Mouse (Mus musculus) liver, embryonic 15.5 days (tissue): ENCODE results near the gene 1700129C05Rik. TPM values are rescaled to one million over a fixed set of nuclear protein-coding genes. Genes with fewer than 3 reads are reported as not detected.

Source experiments
- ATAC-seq: fragments of 200-750 bp; cut with Nextera tagmentation; 2 replicates; pipeline ENCODE4 v1.8.0; 2017; ENCODE audit warnings: moderate number of reproducible peaks, mild to moderate bottlenecking, moderate library complexity; ENCODE audit not compliant: insufficient read depth
- H3K27ac ChIP-seq: fragments of 300-500 bp; sonication (generic); replicated peaks from 2 replicates; pipeline ENCODE4 v1.5.1; 2015; ENCODE audit warnings: mild to moderate bottlenecking, inconsistent platforms
- H3K27me3 ChIP-seq: fragments of 300-500 bp; sonication (generic); 2 replicates; pipeline ENCODE4 v1.6.1; 2015; ENCODE audit warnings: mild to moderate bottlenecking, inconsistent platforms
- H3K36me3 ChIP-seq: fragments of 300-500 bp; sonication (generic); replicated peaks from 2 replicates; pipeline ENCODE4 v1.6.1; 2015; ENCODE audit warnings: moderate library complexity, mild to moderate bottlenecking, inconsistent platforms
- H3K4me1 ChIP-seq: fragments of 300-500 bp; sonication (generic); replicated peaks from 2 replicates; pipeline ENCODE4 v1.6.1; 2015; ENCODE audit warnings: inconsistent platforms
- H3K4me2 ChIP-seq: fragments of 300-500 bp; sonication (generic); 2 replicates; pipeline ENCODE4 v1.6.1; 2015; ENCODE audit warnings: moderate library complexity, mild to moderate bottlenecking, inconsistent platforms
- H3K4me3 ChIP-seq: fragments of 300-500 bp; sonication (generic); replicated peaks from 2 replicates; pipeline ENCODE4 v1.5.1; 2015; ENCODE audit warnings: mild to moderate bottlenecking, inconsistent platforms
- H3K9ac ChIP-seq: fragments of 300-500 bp; sonication (generic); 2 replicates; pipeline ENCODE4 v1.6.1; 2015; ENCODE audit warnings: moderate library complexity, mild to moderate bottlenecking, inconsistent platforms
- H3K9me3 ChIP-seq: fragments of 300-500 bp; sonication (generic); replicated peaks from 2 replicates; pipeline ENCODE4 v1.6.1; 2016; ENCODE audit warnings: inconsistent platforms
- WGBS: fragments of 180-500 bp; shearing (Covaris S2); methylation state at CpG from one replicate; pipeline ENCODE4 v1.1.7; 2015; ENCODE audit warnings: mixed read lengths; ENCODE audit not compliant: insufficient replicate concordance; 5-methylcytosine and 5-hydroxymethylcytosine counted together
- polyA plus RNA-seq: library from polyadenylated mRNA; unstranded; fragments of >200 nt; fragmentation: Nextera tagmentation; extraction: Ambion mirVana; gene quantifications from 2 replicates; pipeline ENCODE4 v1.2.1, GENCODE M21; 2015

Gene 1700129C05Rik
- not detected in 2 replicates for polyA plus RNA-seq

GRCm38 (mm10) chr14:59142793-59143192 lies at the start of gene 1700129C05Rik:
Gene 1700129C05Rik (minus strand): TSS chr14:59142893.
- Histone ChIP-seq H3K27ac (no peak within 1 kb of the TSS), H3K36me3 (no peaks in the 10 kb centered on the region), H3K4me1 (no peaks in the 10 kb centered on the region), H3K9ac (no peak within 1 kb of the TSS), H3K4me3 (no peak within 1 kb of the TSS), H3K4me2 (no peak within 1 kb of the TSS), H3K9me3 (no peaks in the 10 kb centered on the region), H3K27me3 (no peaks in the 10 kb centered on the region)
- 72% methylated on average over 4 of the region's 4 CpGs for WGBS
- ATAC-seq, result no peak

GRCm38 (mm10) chr14:59186121-59186520 lies 43.4 kb upstream of the 1700129C05Rik start:
- Histone ChIP-seq H3K4me3 (no peak overlapping the region), H3K36me3 (no peaks in the 10 kb centered on the region), H3K9me3 (no peaks in the 10 kb centered on the region), H3K4me2 (no peak overlapping the region), H3K27me3 (no peaks in the 10 kb centered on the region), H3K4me1 (no peaks in the 10 kb centered on the region), H3K27ac (no peak overlapping the region), H3K9ac (no peak overlapping the region)
- ATAC-seq, result no peak
- 74% methylated on average over 2 of the region's 2 CpGs for WGBS

GRCm38 (mm10) chr14:59185514-59185913 lies 42.8 kb upstream of the 1700129C05Rik start:
- no peak overlapping the region for H3K9ac ChIP-seq
- no peaks in the 10 kb centered on the region for H3K27me3 ChIP-seq
- no peaks in the 10 kb centered on the region for H3K4me1 ChIP-seq
- H3K4me2 ChIP-seq, result no peak overlapping the region
- no peak overlapping the region for H3K4me3 ChIP-seq
- no peak for ATAC-seq
- no peaks in the 10 kb centered on the region for H3K9me3 ChIP-seq
- no peak overlapping the region for H3K27ac ChIP-seq
- no peaks in the 10 kb centered on the region for H3K36me3 ChIP-seq

GRCm38 (mm10) chr14:59182732-59183131 lies 40.0 kb upstream of the 1700129C05Rik start:
- Histone ChIP-seq H3K4me1 (no peaks in the 10 kb centered on the region), H3K27me3 (no peaks in the 10 kb centered on the region), H3K4me2 (no peak overlapping the region), H3K36me3 (no peaks in the 10 kb centered on the region), H3K27ac (no peak overlapping the region), H3K4me3 (no peak overlapping the region), H3K9ac (no peak overlapping the region), H3K9me3 (no peaks in the 10 kb centered on the region)
- no peak for ATAC-seq
- WGBS, result 43% methylated on average over 2 of the region's 2 CpGs

GRCm38 (mm10) chr14:59178649-59179048 lies 36.0 kb upstream of the 1700129C05Rik start, which contains the start of gene Gm5142:
Gene Gm5142 (minus strand): TSS chr14:59178749.
- ATAC-seq, result no peak
- H3K27me3 ChIP-seq, result no peaks in the 10 kb centered on the region
- no peak within 1 kb of the TSS for H3K4me3 ChIP-seq
- no peaks in the 10 kb centered on the region for H3K36me3 ChIP-seq
- WGBS, result 56% methylated on average over 3 of the region's 3 CpGs
- no peak within 1 kb of the TSS for H3K27ac ChIP-seq
- H3K9me3 ChIP-seq, result no peaks in the 10 kb centered on the region
- H3K9ac ChIP-seq, result no peak within 1 kb of the TSS
- H3K4me2 ChIP-seq, result no peak within 1 kb of the TSS
- no peaks in the 10 kb centered on the region for H3K4me1 ChIP-seq

- Histone ChIP-seq H3K27ac (0 out of 2 replicates have a peak overlapping the region, but pooled peaks have one; percentile 2), H3K4me2 (no peak overlapping the region), H3K4me3 (no peak overlapping the region), H3K9ac (no peak overlapping the region), H3K9me3 (no peaks in the 10 kb centered on the region), H3K27me3 (no peaks in the 10 kb centered on the region), H3K36me3 (no peaks in the 10 kb centered on the region), H3K4me1 (peaks cover 5% of the 10 kb centered on the region; the same call in 1 of the 2 replicates)
- WGBS, result 41% methylated on average over 3 of the region's 3 CpGs
- no peak for ATAC-seq
Observed at GRCm38 (mm10) chr14:59157016-59157698, 14.5 kb upstream of the 1700129C05Rik start.

GRCm38 (mm10) chr14:59155589-59155988 lies 12.9 kb upstream of the 1700129C05Rik start:
- no peaks in the 10 kb centered on the region for H3K27me3 ChIP-seq
- H3K4me3 ChIP-seq, result no peak overlapping the region
- ATAC-seq, result no peak
- H3K36me3 ChIP-seq, result no peaks in the 10 kb centered on the region
- H3K27ac ChIP-seq, result no peak overlapping the region; the same call in 1 of the 2 replicates
- H3K4me2 ChIP-seq, result no peak overlapping the region
- WGBS, result 63% methylated on average over 2 of the region's 2 CpGs
- no peaks in the 10 kb centered on the region for H3K9me3 ChIP-seq
- peaks cover 5% of the 10 kb centered on the region; the same call in 1 of the 2 replicates for H3K4me1 ChIP-seq
- H3K9ac ChIP-seq, result no peak overlapping the region

- ATAC-seq, result no peak
- 7% methylated on average over 2 of the region's 2 CpGs for WGBS
- no peak overlapping the region for H3K9ac ChIP-seq
- H3K9me3 ChIP-seq, result no peaks in the 10 kb centered on the region
- H3K36me3 ChIP-seq, result no peaks in the 10 kb centered on the region
- no peak overlapping the region for H3K4me2 ChIP-seq
- H3K4me3 ChIP-seq, result no peak overlapping the region
- H3K4me1 ChIP-seq, result no peaks in the 10 kb centered on the region
- H3K27ac ChIP-seq, result no peak overlapping the region
- H3K27me3 ChIP-seq, result no peaks in the 10 kb centered on the region
Observed at GRCm38 (mm10) chr14:59114281-59114680, 28.4 kb downstream of the 1700129C05Rik start.

GRCm38 (mm10) chr14:59104006-59104605 lies 38.6 kb downstream of the 1700129C05Rik start:
- Histone ChIP-seq H3K4me3 (no peak overlapping the region), H3K27ac (no peak overlapping the region), H3K27me3 (no peaks in the 10 kb centered on the region), H3K36me3 (no peaks in the 10 kb centered on the region), H3K4me1 (no peaks in the 10 kb centered on the region), H3K9ac (no peak overlapping the region), H3K9me3 (no peaks in the 10 kb centered on the region), H3K4me2 (no peak overlapping the region)
- no peak for ATAC-seq
- 36% methylated on average over 10 of the region's 10 CpGs for WGBS

GRCm38 (mm10) chr14:59093601-59094000 lies 49.1 kb downstream of the 1700129C05Rik start:
- H3K27ac ChIP-seq, result no peak overlapping the region
- H3K9ac ChIP-seq, result no peak overlapping the region
- H3K4me3 ChIP-seq, result no peak overlapping the region
- H3K4me2 ChIP-seq, result no peak overlapping the region
- H3K36me3 ChIP-seq, result no peaks in the 10 kb centered on the region
- H3K4me1 ChIP-seq, result no peaks in the 10 kb centered on the region
- ATAC-seq, result no peak
- no peaks in the 10 kb centered on the region for H3K27me3 ChIP-seq
- no peaks in the 10 kb centered on the region for H3K9me3 ChIP-seq

- 32% methylated on average over 6 of the region's 6 CpGs for WGBS
- Histone ChIP-seq H3K4me1 (no peaks in the 10 kb centered on the region), H3K4me2 (no peak overlapping the region), H3K4me3 (no peak overlapping the region), H3K9me3 (no peaks in the 10 kb centered on the region), H3K27ac (no peak overlapping the region), H3K36me3 (no peaks in the 10 kb centered on the region), H3K9ac (no peak overlapping the region), H3K27me3 (no peaks in the 10 kb centered on the region)
- ATAC-seq, result no peak
Observed at GRCm38 (mm10) chr14:59084396-59084795, 58.3 kb downstream of the 1700129C05Rik start.
